Mouse (Mus musculus): ENCODE measurements around the gene Snx18. TPM values are rescaled to one million over a fixed set of nuclear protein-coding genes. Genes with fewer than 3 reads are reported as not detected.

The Snx18 gene
- polyA plus RNA-seq, 1 experiment from 2014 or later: 9.0 TPM

- ATAC-seq (replicated peaks): no peak
- Histone ChIP-seq H3K36me3 (replicated peaks) (no peaks in the 10 kb centered on the region), H3K4me1 (peaks cover 72% of the 10 kb centered on the region), H3K4me2 (peak overlapping the region; percentile 84), H3K4me3 (peak overlapping the region; percentile 10; the same call in 1 of the 2 replicates), H3K27ac (no peak overlapping the region), H3K9ac (peak overlapping the region; percentile 4; the same call in 1 of the 2 replicates), H3K27me3 (replicated peaks) (no peaks in the 10 kb centered on the region), H3K9me3 (no peaks in the 10 kb centered on the region)
- 32% methylated on average over 10 of the region's 10 CpGs for WGBS
These were observed 4.5 kb downstream of the Snx18 start for GRCm38 (mm10) chr13:113613882-113614281.

GRCm38 (mm10) chr13:113613341-113613740 lies 5.0 kb downstream of the Snx18 start:
- Histone ChIP-seq H3K4me2 (peak overlapping the region; percentile 84), H3K4me1 (peaks cover 72% of the 10 kb centered on the region), H3K4me3 (peak overlapping the region; percentile 10), H3K9ac (no peak overlapping the region), H3K36me3 (replicated peaks) (no peaks in the 10 kb centered on the region), H3K27ac (no peak overlapping the region), H3K9me3 (no peaks in the 10 kb centered on the region), H3K27me3 (replicated peaks) (no peaks in the 10 kb centered on the region)
- WGBS: 31% methylated on average over 12 of the region's 12 CpGs
- ATAC-seq (replicated peaks): no peak

- no peak for ATAC-seq (replicated peaks)
- Histone ChIP-seq H3K4me1 (peaks cover 69% of the 10 kb centered on the region), H3K9ac (no peak overlapping the region), H3K4me2 (0 out of 2 replicates have a peak overlapping the region, but pooled peaks have one; percentile 84), H3K36me3 (replicated peaks) (no peaks in the 10 kb centered on the region), H3K9me3 (no peaks in the 10 kb centered on the region), H3K27me3 (replicated peaks) (no peaks in the 10 kb centered on the region), H3K4me3 (no peak overlapping the region), H3K27ac (no peak overlapping the region)
- 71% methylated on average over 24 of the region's 24 CpGs for WGBS
These were observed 6.0 kb downstream of the Snx18 start for GRCm38 (mm10) chr13:113612141-113612950.

- Histone ChIP-seq H3K27me3 (replicated peaks) (no peaks in the 10 kb centered on the region), H3K36me3 (replicated peaks) (no peaks in the 10 kb centered on the region), H3K4me1 (peaks cover 55% of the 10 kb centered on the region), H3K27ac (no peak overlapping the region), H3K9ac (no peak overlapping the region), H3K4me3 (no peak overlapping the region), H3K4me2 (no peak overlapping the region), H3K9me3 (no peaks in the 10 kb centered on the region)
- no peak for ATAC-seq (replicated peaks)
- 43% methylated on average over 13 of the region's 13 CpGs for WGBS
These were observed 7.4 kb downstream of the Snx18 start for GRCm38 (mm10) chr13:113610732-113611500.

- Histone ChIP-seq H3K27me3 (replicated peaks) (no peaks in the 10 kb centered on the region), H3K27ac (no peak overlapping the region), H3K36me3 (replicated peaks) (no peaks in the 10 kb centered on the region), H3K4me3 (no peak overlapping the region), H3K9me3 (no peaks in the 10 kb centered on the region), H3K9ac (no peak overlapping the region), H3K4me2 (no peak overlapping the region), H3K4me1 (peaks cover 40% of the 10 kb centered on the region)
- no peak for ATAC-seq (replicated peaks)
- WGBS: 95% methylated on average over 3 of the region's 3 CpGs
These were observed 8.9 kb downstream of the Snx18 start for GRCm38 (mm10) chr13:113609429-113609828.

- no peaks in the 10 kb centered on the region for H3K9me3 ChIP-seq
- 65% methylated on average over 4 of the region's 4 CpGs for WGBS
- H3K36me3 ChIP-seq (replicated peaks): no peaks in the 10 kb centered on the region
- H3K27ac ChIP-seq: no peak overlapping the region
- peaks cover 28% of the 10 kb centered on the region for H3K4me1 ChIP-seq
- no peak overlapping the region for H3K4me2 ChIP-seq
- no peak overlapping the region for H3K4me3 ChIP-seq
- ATAC-seq (replicated peaks): no peak
- no peaks in the 10 kb centered on the region for H3K27me3 ChIP-seq (replicated peaks)
- no peak overlapping the region for H3K9ac ChIP-seq
These were observed 10.5 kb downstream of the Snx18 start for GRCm38 (mm10) chr13:113607821-113608220.

- no peaks in the 10 kb centered on the region for H3K9me3 ChIP-seq
- no peaks in the 10 kb centered on the region for H3K36me3 ChIP-seq (replicated peaks)
- no peak overlapping the region for H3K4me2 ChIP-seq
- no peak overlapping the region for H3K4me3 ChIP-seq
- no peak for ATAC-seq (replicated peaks)
- no peak overlapping the region for H3K9ac ChIP-seq
- H3K4me1 ChIP-seq: peaks cover 24% of the 10 kb centered on the region
- WGBS: 90% methylated on average over 7 of the region's 7 CpGs
- no peak overlapping the region for H3K27ac ChIP-seq
- no peaks in the 10 kb centered on the region for H3K27me3 ChIP-seq (replicated peaks)
These were observed 11.0 kb downstream of the Snx18 start for GRCm38 (mm10) chr13:113607371-113607770.

GRCm38 (mm10) chr13:113606741-113607358 lies 11.5 kb downstream of the Snx18 start:
- Histone ChIP-seq H3K4me1 (peaks cover 20% of the 10 kb centered on the region), H3K9ac (no peak overlapping the region), H3K27me3 (replicated peaks) (no peaks in the 10 kb centered on the region), H3K4me3 (no peak overlapping the region), H3K36me3 (replicated peaks) (no peaks in the 10 kb centered on the region), H3K4me2 (no peak overlapping the region), H3K9me3 (no peaks in the 10 kb centered on the region), H3K27ac (no peak overlapping the region)
- 90% methylated on average over 18 of the region's 18 CpGs for WGBS
- ATAC-seq (replicated peaks): no peak

- Histone ChIP-seq H3K27me3 (replicated peaks) (no peaks in the 10 kb centered on the region), H3K36me3 (replicated peaks) (no peaks in the 10 kb centered on the region), H3K9ac (no peak overlapping the region), H3K4me2 (no peak overlapping the region), H3K4me1 (peaks cover 14% of the 10 kb centered on the region), H3K9me3 (no peaks in the 10 kb centered on the region), H3K27ac (no peak overlapping the region), H3K4me3 (no peak overlapping the region)
- ATAC-seq (replicated peaks): no peak
- WGBS: 91% methylated on average over 14 of the region's 14 CpGs
These were observed 12.2 kb downstream of the Snx18 start for GRCm38 (mm10) chr13:113606131-113606530.

GRCm38 (mm10) chr13:113605693-113606092 lies 12.7 kb downstream of the Snx18 start:
- 93% methylated on average over 10 of the region's 10 CpGs for WGBS
- Histone ChIP-seq H3K4me3 (no peak overlapping the region), H3K27ac (no peak overlapping the region), H3K4me2 (no peak overlapping the region), H3K9me3 (no peaks in the 10 kb centered on the region), H3K27me3 (replicated peaks) (no peaks in the 10 kb centered on the region), H3K9ac (no peak overlapping the region), H3K36me3 (replicated peaks) (no peaks in the 10 kb centered on the region), H3K4me1 (peaks cover 9% of the 10 kb centered on the region)
- ATAC-seq (replicated peaks): no peak

GRCm38 (mm10) chr13:113604321-113604720 lies 14.0 kb downstream of the Snx18 start:
- peaks cover 5% of the 10 kb centered on the region; the same call in 1 of the 2 replicates for H3K4me1 ChIP-seq
- H3K4me3 ChIP-seq: no peak overlapping the region
- no peaks in the 10 kb centered on the region for H3K27me3 ChIP-seq (replicated peaks)
- H3K27ac ChIP-seq: no peak overlapping the region
- H3K4me2 ChIP-seq: no peak overlapping the region
- no peaks in the 10 kb centered on the region for H3K9me3 ChIP-seq
- H3K9ac ChIP-seq: no peak overlapping the region
- 77% methylated on average over 6 of the region's 6 CpGs for WGBS
- no peaks in the 10 kb centered on the region for H3K36me3 ChIP-seq (replicated peaks)
- ATAC-seq (replicated peaks): no peak

GRCm38 (mm10) chr13:113602882-113603342 lies 15.5 kb downstream of the Snx18 start:
- no peak for ATAC-seq (replicated peaks)
- Histone ChIP-seq H3K4me3 (no peak overlapping the region), H3K9ac (no peak overlapping the region), H3K9me3 (no peaks in the 10 kb centered on the region), H3K27me3 (replicated peaks) (no peaks in the 10 kb centered on the region), H3K4me2 (no peak overlapping the region), H3K4me1 (peaks cover 5% of the 10 kb centered on the region; the same call in 1 of the 2 replicates), H3K36me3 (replicated peaks) (no peaks in the 10 kb centered on the region), H3K27ac (no peak overlapping the region)
- whole genome bisulfite sequencing: 88% methylated on average over 17 of the region's 17 CpGs

Data from midbrain, embryonic 15.5 days (tissue).